Mouse (Mus musculus): ENCODE measurements around the gene Tex26. TPM values are rescaled to one million over a fixed set of nuclear protein-coding genes. Genes with fewer than 3 reads are reported as not detected.

Gene Tex26
- polyA plus RNA-seq, 1 experiment from 2014 or later = 0.51 TPM

DNA sequence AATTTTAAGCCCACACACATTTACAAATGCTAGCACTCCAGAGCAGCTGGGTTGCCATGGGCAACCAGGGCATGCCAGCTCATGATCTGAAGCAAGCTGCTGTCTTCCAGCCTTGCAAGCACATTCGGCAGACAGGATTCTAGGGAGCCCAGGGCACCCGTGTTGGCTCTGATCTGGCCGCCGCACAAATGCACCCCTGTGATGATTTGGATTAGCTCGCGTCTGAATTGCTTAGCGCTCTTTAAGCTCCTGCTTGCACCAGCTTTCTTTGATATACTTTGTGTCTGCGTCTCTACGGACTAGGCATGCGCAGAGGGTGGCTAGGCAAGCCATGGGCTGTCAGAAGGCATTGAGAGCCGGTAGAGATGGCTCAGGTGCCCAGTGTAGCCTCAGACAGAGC lies 49.7 kb downstream of the Tex26 start:
- H3K4me2 ChIP-seq = no peak overlapping the region
- no peak overlapping the region for H3K27ac ChIP-seq (replicated peaks)
- no peaks in the 10 kb centered on the region for H3K36me3 ChIP-seq
- WGBS = 80% methylated on average over 11 of the region's 11 CpGs
- no peaks in the 10 kb centered on the region for H3K9me3 ChIP-seq
- no peak overlapping the region for H3K4me3 ChIP-seq
- H3K4me1 ChIP-seq = peaks cover 6% of the 10 kb centered on the region; the same call in 1 of the 2 replicates
- H3K27me3 ChIP-seq (replicated peaks) = 0 out of 2 replicates have a peak, but pooled peaks cover 4% of the 10 kb centered on the region
- H3K9ac ChIP-seq = no peak overlapping the region
- ATAC-seq (ENCODE audit: extremely low read depth, insufficient number of reproducible peaks, low FRiP score, low TSS enrichment) = no peak

- no peak overlapping the region for H3K4me2 ChIP-seq
- peaks cover 6% of the 10 kb centered on the region; the same call in 1 of the 2 replicates for H3K4me1 ChIP-seq
- 53% methylated on average over 15 of the region's 15 CpGs for WGBS
These were observed 50.8 kb downstream of the Tex26 start for GRCm38 (mm10) chr5:149490275-149490674.

GRCm38 (mm10) chr5:149495655-149496054 lies 56.2 kb downstream of the Tex26 start:
- Histone ChIP-seq H3K27me3 (replicated peaks) (peaks cover 6% of the 10 kb centered on the region; the same call in 1 of the 2 replicates), H3K4me1 (peaks cover 13% of the 10 kb centered on the region), H3K27ac (replicated peaks) (no peak overlapping the region), H3K4me3 (no peak overlapping the region), H3K36me3 (no peaks in the 10 kb centered on the region), H3K9me3 (no peaks in the 10 kb centered on the region), H3K4me2 (no peak overlapping the region), H3K9ac (no peak overlapping the region)
- ATAC-seq (ENCODE audit: extremely low read depth, insufficient number of reproducible peaks, low FRiP score, low TSS enrichment) = no peak
- WGBS = 54% methylated on average over 6 of the region's 6 CpGs

More at GRCm38 (mm10) chr5:149490275-149490674, 50.8 kb downstream of the Tex26 start:
- H3K9ac ChIP-seq = no peak overlapping the region
- no peaks in the 10 kb centered on the region for H3K9me3 ChIP-seq
- 0 out of 2 replicates have a peak, but pooled peaks cover 4% of the 10 kb centered on the region for H3K27me3 ChIP-seq (replicated peaks)
- no peaks in the 10 kb centered on the region for H3K36me3 ChIP-seq
- no peak overlapping the region for H3K4me3 ChIP-seq
- ATAC-seq (ENCODE audit: extremely low read depth, insufficient number of reproducible peaks, low FRiP score, low TSS enrichment) = no peak
- H3K27ac ChIP-seq (replicated peaks) = no peak overlapping the region

GRCm38 (mm10) chr5:149496401-149497066 lies 57.1 kb downstream of the Tex26 start:
- Histone ChIP-seq H3K27me3 (replicated peaks) (peaks cover 6% of the 10 kb centered on the region; the same call in 1 of the 2 replicates), H3K9ac (no peak overlapping the region), H3K9me3 (no peaks in the 10 kb centered on the region), H3K4me1 (peaks cover 13% of the 10 kb centered on the region), H3K4me3 (no peak overlapping the region), H3K4me2 (no peak overlapping the region), H3K27ac (replicated peaks) (no peak overlapping the region), H3K36me3 (no peaks in the 10 kb centered on the region)
- ATAC-seq (ENCODE audit: extremely low read depth, insufficient number of reproducible peaks, low FRiP score, low TSS enrichment) = no peak
- WGBS = 74% methylated on average over 12 of the region's 12 CpGs

DNA sequence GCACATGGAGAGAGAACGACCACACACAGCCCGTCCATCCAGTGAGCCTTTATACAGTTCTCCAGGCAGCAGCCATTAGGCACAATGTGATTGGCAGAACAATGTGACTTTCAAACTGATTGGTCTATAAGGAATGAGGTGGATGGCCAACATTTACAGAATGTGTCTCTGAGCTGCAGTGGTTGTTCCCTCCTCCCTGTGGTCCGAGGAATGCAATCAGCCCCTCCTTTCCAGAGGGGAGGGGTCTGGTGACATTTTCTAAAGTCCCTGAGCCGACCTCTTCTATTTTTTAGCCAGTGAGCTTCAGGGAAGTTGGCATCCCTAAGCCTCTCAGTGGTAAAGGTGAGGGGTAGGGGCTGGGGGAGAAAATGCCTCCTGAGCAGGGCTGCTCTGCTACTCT lies 60.5 kb downstream of the Tex26 start:
- Histone ChIP-seq H3K36me3 (no peaks in the 10 kb centered on the region), H3K4me2 (no peak overlapping the region), H3K9me3 (no peaks in the 10 kb centered on the region), H3K9ac (no peak overlapping the region), H3K4me1 (peaks cover 8% of the 10 kb centered on the region; the same call in 1 of the 2 replicates), H3K27me3 (replicated peaks) (peaks cover 6% of the 10 kb centered on the region; the same call in 1 of the 2 replicates), H3K27ac (replicated peaks) (no peak overlapping the region), H3K4me3 (no peak overlapping the region)
- 42% methylated on average over 4 of the region's 4 CpGs for WGBS
- no peak for ATAC-seq (ENCODE audit: extremely low read depth, insufficient number of reproducible peaks, low FRiP score, low TSS enrichment)

GRCm38 (mm10) chr5:149503423-149504175 lies 64.1 kb downstream of the Tex26 start:
- no peaks in the 10 kb centered on the region for H3K36me3 ChIP-seq
- 72% methylated on average over 23 of the region's 23 CpGs for WGBS
- H3K27me3 ChIP-seq (replicated peaks) = no peaks in the 10 kb centered on the region
- H3K27ac ChIP-seq (replicated peaks) = no peak overlapping the region
- no peak for ATAC-seq (ENCODE audit: extremely low read depth, insufficient number of reproducible peaks, low FRiP score, low TSS enrichment)
- H3K4me3 ChIP-seq = no peak overlapping the region
- H3K4me1 ChIP-seq = peaks cover 11% of the 10 kb centered on the region
- no peak overlapping the region for H3K4me2 ChIP-seq
- no peak overlapping the region for H3K9ac ChIP-seq
- 0 out of 2 replicates have a peak, but pooled peaks cover 5% of the 10 kb centered on the region for H3K9me3 ChIP-seq

- H3K27me3 ChIP-seq (replicated peaks) = no peaks in the 10 kb centered on the region
- no peaks in the 10 kb centered on the region for H3K36me3 ChIP-seq
- H3K27ac ChIP-seq (replicated peaks) = no peak overlapping the region
- WGBS = 79% methylated on average over 8 of the region's 8 CpGs
- H3K4me3 ChIP-seq = no peak overlapping the region
- H3K4me1 ChIP-seq = peaks cover 12% of the 10 kb centered on the region
- ATAC-seq (ENCODE audit: extremely low read depth, insufficient number of reproducible peaks, low FRiP score, low TSS enrichment) = no peak
- no peak overlapping the region for H3K9ac ChIP-seq
- no peak overlapping the region for H3K4me2 ChIP-seq
- H3K9me3 ChIP-seq = 0 out of 2 replicates have a peak, but pooled peaks cover 5% of the 10 kb centered on the region
These were observed 65.5 kb downstream of the Tex26 start for GRCm38 (mm10) chr5:149504985-149505384.

DNA sequence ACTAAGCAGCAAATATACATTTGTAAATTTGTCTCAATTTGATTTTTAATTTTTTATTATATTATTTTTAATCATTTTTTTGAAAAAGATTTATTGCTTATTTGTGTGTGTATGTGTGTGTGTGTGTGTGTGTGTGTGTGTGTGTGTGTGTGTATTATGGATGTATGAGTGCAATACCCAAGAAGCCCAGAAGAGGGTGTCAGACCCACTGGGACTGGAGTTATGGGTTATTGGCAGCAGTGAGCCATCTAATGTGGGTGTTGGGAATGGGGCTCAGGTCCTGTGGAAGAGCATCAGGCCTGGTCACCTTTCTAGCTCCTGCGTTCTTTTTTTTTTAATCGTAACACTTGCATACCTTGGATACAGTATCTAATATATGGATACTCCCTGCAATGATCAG lies 66.6 kb downstream of the Tex26 start:
- Histone ChIP-seq H3K9ac (no peak overlapping the region), H3K9me3 (0 out of 2 replicates have a peak, but pooled peaks cover 5% of the 10 kb centered on the region), H3K4me3 (no peak overlapping the region), H3K27ac (replicated peaks) (no peak overlapping the region), H3K36me3 (no peaks in the 10 kb centered on the region), H3K27me3 (replicated peaks) (no peaks in the 10 kb centered on the region), H3K4me1 (peaks cover 9% of the 10 kb centered on the region), H3K4me2 (no peak overlapping the region)
- no peak for ATAC-seq (ENCODE audit: extremely low read depth, insufficient number of reproducible peaks, low FRiP score, low TSS enrichment)
- 96% methylated on average over 2 of the region's 2 CpGs for WGBS

GRCm38 (mm10) chr5:149508094-149509029 lies 68.9 kb downstream of the Tex26 start:
- Histone ChIP-seq H3K4me2 (no peak overlapping the region), H3K27me3 (replicated peaks) (no peaks in the 10 kb centered on the region), H3K36me3 (no peaks in the 10 kb centered on the region), H3K9me3 (0 out of 2 replicates have a peak, but pooled peaks cover 5% of the 10 kb centered on the region), H3K9ac (no peak overlapping the region), H3K4me3 (no peak overlapping the region), H3K4me1 (peaks cover 12% of the 10 kb centered on the region), H3K27ac (replicated peaks) (peak overlapping the region; percentile 32)
- no peak for ATAC-seq (ENCODE audit: extremely low read depth, insufficient number of reproducible peaks, low FRiP score, low TSS enrichment)
- 47% methylated on average over 20 of the region's 20 CpGs for WGBS

GRCm38 (mm10) chr5:149510323-149510722 lies 70.9 kb downstream of the Tex26 start:
- 70% methylated on average over 13 of the region's 13 CpGs for WGBS
- H3K4me1 ChIP-seq = peaks cover 30% of the 10 kb centered on the region
- no peak overlapping the region for H3K4me2 ChIP-seq
- no peaks in the 10 kb centered on the region for H3K27me3 ChIP-seq (replicated peaks)
- 0 out of 2 replicates have a peak, but pooled peaks cover 5% of the 10 kb centered on the region for H3K9me3 ChIP-seq
- no peak overlapping the region for H3K27ac ChIP-seq (replicated peaks)
- no peak for ATAC-seq (ENCODE audit: extremely low read depth, insufficient number of reproducible peaks, low FRiP score, low TSS enrichment)
- no peak overlapping the region for H3K4me3 ChIP-seq
- no peak overlapping the region for H3K9ac ChIP-seq
- H3K36me3 ChIP-seq = no peaks in the 10 kb centered on the region

DNA sequence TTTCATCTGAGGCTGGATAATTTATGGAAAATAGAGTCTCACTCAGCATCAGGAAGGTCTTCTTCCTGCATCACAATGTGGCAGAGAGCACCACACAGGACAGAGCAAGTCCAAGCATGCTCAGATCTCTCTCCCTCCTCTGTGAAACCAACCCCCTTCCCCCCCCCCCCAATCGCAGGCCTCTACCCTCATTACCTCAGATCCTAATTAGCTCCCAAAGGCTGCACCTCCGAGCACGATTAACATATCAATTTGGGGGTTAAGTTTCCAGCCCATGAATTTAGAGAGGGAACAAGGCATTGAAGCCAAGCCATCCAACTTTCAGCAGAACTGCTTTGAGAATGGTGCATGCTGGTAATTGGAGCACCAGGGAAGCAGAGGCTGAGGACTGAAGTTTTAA lies 73.2 kb downstream of the Tex26 start:
- Histone ChIP-seq H3K36me3 (no peaks in the 10 kb centered on the region), H3K4me3 (no peak overlapping the region), H3K9me3 (no peaks in the 10 kb centered on the region), H3K4me1 (peaks cover 35% of the 10 kb centered on the region), H3K4me2 (no peak overlapping the region), H3K27ac (replicated peaks) (no peak overlapping the region), H3K9ac (no peak overlapping the region), H3K27me3 (replicated peaks) (no peaks in the 10 kb centered on the region)
- ATAC-seq (ENCODE audit: extremely low read depth, insufficient number of reproducible peaks, low FRiP score, low TSS enrichment) = no peak
- 55% methylated on average over 3 of the region's 3 CpGs for WGBS
